Mouse (Mus musculus) embryonic fibroblast, embryonic 13.5 days (primary cell): Measurements from ENCODE around the gene Tecta.

Experiments
- CTCF ChIP-seq: IDR thresholded peaks from 2 replicates; pipeline ENCODE4 v1.5.1; 2011; ENCODE audit warnings: mild to moderate bottlenecking, control low read depth, low read length, moderate library complexity, borderline replicate concordance; ENCODE audit not compliant: insufficient read depth
- POLR2A ChIP-seq: IDR thresholded peaks from 2 replicates; pipeline ENCODE4 v1.6.1; 2011; ENCODE audit warnings: low read depth, mild to moderate bottlenecking, control low read depth, low read length, moderate library complexity

DNA sequence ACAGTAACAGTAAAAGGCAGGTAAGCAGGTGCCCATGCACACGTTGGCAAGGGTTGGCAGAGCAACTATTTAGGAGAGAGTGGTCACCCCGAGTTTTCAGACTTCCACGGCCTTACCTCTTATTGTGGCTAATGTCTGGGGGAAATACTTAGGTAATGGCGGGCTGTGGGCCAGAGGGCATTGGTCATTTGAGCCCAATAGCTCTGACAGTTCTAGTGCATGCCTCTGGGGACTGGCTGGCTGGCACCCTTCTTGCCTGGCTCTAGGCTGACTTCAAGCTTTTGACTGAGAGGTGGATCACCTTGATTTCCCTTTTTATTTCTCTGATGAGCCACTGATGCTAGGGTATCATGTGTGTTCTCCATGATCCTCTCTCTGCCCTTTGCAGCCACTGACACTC lies 21.7 kb downstream of the Tecta start:
- TF ChIP-seq CTCF: no peak
- TF ChIP-seq POLR2A: no peak
